Mouse (Mus musculus): Measurements from ENCODE around the gene Mustn1.

DNA sequence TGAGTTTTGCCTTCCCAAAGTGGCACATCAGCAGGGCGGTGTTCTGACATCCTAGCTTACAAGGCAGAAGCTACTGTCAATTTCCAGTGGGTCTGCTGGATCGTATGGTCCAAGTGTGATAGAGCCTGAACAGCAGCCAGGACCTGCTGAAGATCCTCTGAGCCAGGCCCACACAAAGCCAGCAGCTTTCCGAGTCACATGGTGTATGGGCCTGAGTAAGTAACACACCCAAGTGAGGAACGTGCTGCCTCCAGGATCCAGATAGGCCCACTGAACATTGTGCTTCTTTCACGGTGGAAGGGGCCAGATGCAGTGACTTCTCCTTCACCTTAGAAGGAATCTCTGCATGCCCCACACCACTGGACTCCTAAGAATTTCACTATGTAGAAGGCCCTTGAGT lies 26.7 kb upstream of the Mustn1 start:
- no peak for TF ChIP-seq POLR2A (IDR thresholded peaks at IDR 0.05; ENCODE audit: borderline replicate concordance, insufficient read depth, low read length)
- TF ChIP-seq CTCF (IDR thresholded peaks at IDR 0.05; ENCODE audit: borderline replicate concordance, insufficient read depth, low read depth, low read length), result no peak
